Mouse (Mus musculus) R1 (cell line): ENCODE measurements around the gene Wdr91.

Source experiments
- DNase-seq: peaks from one replicate; pipeline ENCODE4 v3.0.0-alpha.2; 2018; ENCODE audit warnings: low read depth, low spot score

Wdr91 gene

GRCm38 (mm10) chr6:34910371-34911219 lies at the start of gene Wdr91:
Wdr91 (minus strand) TSS chr6:34910876.
- peak; percentile 88 for DNase-seq

- no peak for DNase-seq
Observed at GRCm38 (mm10) chr6:34959131-34959530, 48.5 kb upstream of the Wdr91 start.

- DNase-seq, result peak; percentile 38
Observed at GRCm38 (mm10) chr6:34955862-34956241, 45.2 kb upstream of the Wdr91 start.

GRCm38 (mm10) chr6:34954926-34955861 lies 44.5 kb upstream of the Wdr91 start:
- peak; percentile 78 for DNase-seq

GRCm38 (mm10) chr6:34951956-34952667 lies 41.4 kb upstream of the Wdr91 start:
- no peak for DNase-seq

- no peak for DNase-seq
Observed at GRCm38 (mm10) chr6:34951518-34951917, 40.8 kb upstream of the Wdr91 start.

GRCm38 (mm10) chr6:34948461-34948860 lies 37.8 kb upstream of the Wdr91 start:
- DNase-seq, result peak; percentile 66

- DNase-seq, result no peak
Observed at GRCm38 (mm10) chr6:34946486-34947079, 35.9 kb upstream of the Wdr91 start.

- no peak for DNase-seq
Observed at GRCm38 (mm10) chr6:34943499-34943898, 32.8 kb upstream of the Wdr91 start.

- DNase-seq, result no peak
Observed at GRCm38 (mm10) chr6:34942446-34942845, 31.8 kb upstream of the Wdr91 start.

- peak; percentile 85 for DNase-seq
Observed at GRCm38 (mm10) chr6:34941496-34941895, 30.8 kb upstream of the Wdr91 start.

- DNase-seq, result no peak
Observed at GRCm38 (mm10) chr6:34939451-34939850, 28.8 kb upstream of the Wdr91 start.

- DNase-seq, result no peak
Observed at GRCm38 (mm10) chr6:34938929-34939325, 28.3 kb upstream of the Wdr91 start.

GRCm38 (mm10) chr6:34938280-34938928 lies 27.7 kb upstream of the Wdr91 start:
- DNase-seq, result no peak

GRCm38 (mm10) chr6:34936743-34937142 lies 26.1 kb upstream of the Wdr91 start:
- DNase-seq, result peak; percentile 39

GRCm38 (mm10) chr6:34932633-34933032 lies 22.0 kb upstream of the Wdr91 start:
- DNase-seq, result no peak

- no peak for DNase-seq
Observed at GRCm38 (mm10) chr6:34927594-34927993, 16.9 kb upstream of the Wdr91 start.

GRCm38 (mm10) chr6:34927156-34927555 lies 16.5 kb upstream of the Wdr91 start:
- DNase-seq, result peak; percentile 75

- DNase-seq, result peak; percentile 97
Observed at GRCm38 (mm10) chr6:34921941-34922340, 11.3 kb upstream of the Wdr91 start.

GRCm38 (mm10) chr6:34920631-34921030 lies 10.0 kb upstream of the Wdr91 start:
- peak; percentile 63 for DNase-seq

- DNase-seq, result peak; percentile 75
Observed at GRCm38 (mm10) chr6:34919956-34920355, 9.3 kb upstream of the Wdr91 start, which contains the start of gene Stra8. Stra8 (plus strand) TSS chr6:34920163.
